Mouse (Mus musculus): ENCODE measurements around the gene Gp1bb.

- TF ChIP-seq CTCF (IDR thresholded peaks at IDR 0.05) = no peak
- no peak for TF ChIP-seq EP300 (IDR thresholded peaks at IDR 0.05)
Measured at GRCm38 (mm10) chr16:18581050-18581622, 41.1 kb downstream of the Gp1bb start.
